Comparison of ENCODE assay signal across 8 mouse cellular contexts in the genomic region with DNA sequence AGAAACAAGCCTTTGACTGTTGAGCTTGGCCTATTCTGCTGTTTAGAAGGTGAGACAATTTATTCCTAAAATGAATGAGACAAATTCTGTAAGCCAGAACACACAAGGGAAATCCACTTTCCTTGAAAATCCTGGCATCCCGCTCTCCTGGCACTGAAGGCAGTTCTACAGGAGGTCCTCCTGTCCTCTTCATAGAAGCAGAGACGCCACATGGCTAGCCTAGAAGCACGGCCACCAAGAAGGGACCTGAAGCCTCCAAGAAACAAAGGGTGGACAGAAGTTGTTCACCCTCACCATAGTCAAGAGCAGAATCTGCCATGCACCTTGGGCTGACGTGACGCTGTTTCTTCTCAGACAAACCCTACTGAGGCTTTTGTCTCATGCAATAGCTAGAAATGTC.
"Had no signal": no experiment of that assay in that cellular context is flagged by ENCODE, and none has a peak within 500 bp of the region (broad histone marks: within the 10 kb centered on the region; RNA-seq: fewer than 3 reads in every experiment).

No protein-coding gene starts in this region.

- DNase-seq: kidney, adult 8-10 months; kidney, postnatal 10 days; lung, adult 2 months; lung, postnatal 36 days; midbrain, embryonic 14.5 days; spleen, adult 18-20 months; thymus, adult 18-20 months; thymus, postnatal 14 days had no signal
